Mouse (Mus musculus) stomach, embryonic 15.5 days (tissue): ENCODE results near the gene Thada. TPM values are rescaled to one million over a fixed set of nuclear protein-coding genes. Genes with fewer than 3 reads are reported as not detected.

Experiments
- ATAC-seq: fragments of 200-750 bp; cut with Nextera tagmentation; 2 replicates; pipeline ENCODE4 v1.8.0; 2017; ENCODE audit warnings: low read depth, moderate number of reproducible peaks, moderate TSS enrichment; ENCODE audit not compliant: insufficient read depth, low FRiP score
- H3K27ac ChIP-seq: fragments of 300-500 bp; sonication (generic); 2 replicates; pipeline ENCODE4 v1.5.1; 2015; ENCODE audit warnings: mild to moderate bottlenecking, inconsistent platforms
- H3K27me3 ChIP-seq: fragments of 300-500 bp; sonication (generic); replicated peaks from 2 replicates; pipeline ENCODE4 v1.6.1; 2015; ENCODE audit warnings: inconsistent platforms
- H3K36me3 ChIP-seq: fragments of 300-500 bp; sonication (generic); 2 replicates; pipeline ENCODE4 v1.6.1; 2015; ENCODE audit warnings: inconsistent platforms
- H3K4me1 ChIP-seq: fragments of 300-500 bp; sonication (generic); 2 replicates; pipeline ENCODE4 v1.6.1; 2015; ENCODE audit warnings: inconsistent platforms
- H3K4me2 ChIP-seq: fragments of 300-500 bp; sonication (generic); 2 replicates; pipeline ENCODE4 v1.6.1; 2015; ENCODE audit warnings: mild to moderate bottlenecking, inconsistent platforms
- H3K4me3 ChIP-seq: fragments of 300-500 bp; sonication (generic); replicated peaks from 2 replicates; pipeline ENCODE4 v1.5.1; 2015; ENCODE audit warnings: inconsistent platforms
- H3K9ac ChIP-seq: fragments of 300-500 bp; sonication (generic); 2 replicates; pipeline ENCODE4 v1.6.1; 2015; ENCODE audit warnings: inconsistent platforms
- H3K9me3 ChIP-seq: fragments of 300-500 bp; sonication (generic); 2 replicates; pipeline ENCODE4 v1.6.1; 2016; ENCODE audit warnings: inconsistent platforms
- WGBS: fragments of 180-500 bp; shearing (Covaris S2); methylation state at CpG from one replicate; pipeline ENCODE4 v1.1.7; 2015; 5-methylcytosine and 5-hydroxymethylcytosine counted together
- polyA plus RNA-seq: library from polyadenylated mRNA; unstranded; fragments of >200 nt; fragmentation: Nextera tagmentation; extraction: Ambion mirVana; gene quantifications from 2 replicates; pipeline ENCODE4 v1.2.1, GENCODE M21; 2015

Thada gene
- polyA plus RNA-seq, 1 experiment from 2014 or later, result 7.8 TPM

DNA sequence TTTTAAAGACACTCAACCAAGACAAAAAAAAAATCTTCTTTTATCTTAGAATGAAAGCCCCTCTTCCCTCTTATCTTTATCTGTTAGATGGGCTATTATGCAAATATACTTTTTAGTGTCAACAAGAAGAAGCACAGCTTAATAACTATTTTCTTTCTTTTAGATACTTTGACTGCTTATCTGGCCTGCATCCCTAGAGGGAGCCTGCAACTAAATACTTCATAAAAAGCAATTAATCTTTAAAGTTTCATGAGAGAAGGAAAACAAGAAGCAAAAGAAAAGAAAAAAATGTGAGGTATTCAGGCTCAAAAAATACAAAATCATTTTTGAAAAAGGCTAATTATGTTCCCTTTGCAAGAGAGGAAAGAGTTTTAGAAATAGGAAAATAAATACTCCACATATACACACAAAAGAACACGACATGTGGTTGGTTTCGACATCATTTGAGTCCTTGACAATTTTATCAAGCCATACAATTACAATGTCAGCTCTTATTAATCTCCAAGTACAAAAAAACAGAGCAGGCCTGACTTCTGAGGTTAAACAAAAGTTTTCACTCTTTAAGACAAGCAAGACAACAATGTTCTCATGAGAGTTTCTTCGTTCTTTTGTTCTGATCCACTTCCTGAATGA is 32.1 kb upstream of the Thada start:
- Histone ChIP-seq H3K27me3 (no peaks in the 10 kb centered on the region), H3K4me3 (no peak overlapping the region), H3K4me1 (no peaks in the 10 kb centered on the region), H3K9ac (no peak overlapping the region), H3K36me3 (no peaks in the 10 kb centered on the region), H3K9me3 (no peaks in the 10 kb centered on the region), H3K27ac (peak overlapping the region; percentile 71), H3K4me2 (no peak overlapping the region)
- no peak for ATAC-seq
- 52% methylated on average over 3 of the region's 3 CpGs for WGBS

DNA sequence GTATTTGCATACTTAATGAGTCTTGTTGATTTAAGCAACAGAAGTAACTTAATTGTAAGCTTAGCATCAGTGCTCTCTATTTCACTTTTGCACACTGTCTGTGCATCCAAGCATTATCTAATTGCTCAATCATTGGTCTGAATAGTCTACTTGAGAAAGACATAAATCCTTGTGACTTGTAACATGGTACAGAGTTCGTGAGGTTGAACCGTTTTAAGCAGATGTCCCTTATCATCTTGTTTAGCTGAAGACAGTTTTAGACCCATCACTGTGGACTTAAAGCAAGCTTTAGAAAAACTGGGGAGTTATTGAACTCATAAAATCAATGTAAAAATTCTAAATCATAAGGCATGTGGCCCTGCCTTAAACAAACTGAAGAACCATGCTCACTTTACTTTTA is 31.6 kb upstream of the Thada start:
- WGBS, result 43% methylated on average over 2 of the region's 2 CpGs
- no peaks in the 10 kb centered on the region for H3K4me1 ChIP-seq
- H3K4me2 ChIP-seq, result no peak overlapping the region
- no peaks in the 10 kb centered on the region for H3K9me3 ChIP-seq
- H3K4me3 ChIP-seq, result no peak overlapping the region
- ATAC-seq, result no peak
- H3K36me3 ChIP-seq, result no peaks in the 10 kb centered on the region
- no peak overlapping the region for H3K27ac ChIP-seq
- H3K27me3 ChIP-seq, result no peaks in the 10 kb centered on the region
- H3K9ac ChIP-seq, result no peak overlapping the region

DNA sequence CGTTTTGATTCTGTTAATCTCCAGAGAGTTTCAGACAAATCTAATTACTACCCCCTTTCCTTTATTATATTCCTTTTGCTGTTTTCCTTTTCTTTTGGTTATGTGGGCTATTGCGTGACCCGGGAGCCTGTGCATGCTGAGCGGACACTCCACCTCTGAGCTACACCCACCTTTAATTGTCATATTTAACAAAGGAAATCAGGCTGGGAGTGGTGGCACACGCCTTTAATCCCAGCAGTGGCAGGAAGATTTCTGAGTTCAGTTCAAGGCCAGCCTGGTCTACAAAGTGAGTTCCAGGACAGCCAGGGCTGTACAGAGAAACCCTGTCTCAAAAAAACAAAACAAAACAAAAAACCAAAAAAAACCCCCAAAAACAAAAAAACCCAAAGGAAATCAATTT is 31.0 kb upstream of the Thada start:
- Histone ChIP-seq H3K4me1 (no peaks in the 10 kb centered on the region), H3K27ac (no peak overlapping the region)

DNA sequence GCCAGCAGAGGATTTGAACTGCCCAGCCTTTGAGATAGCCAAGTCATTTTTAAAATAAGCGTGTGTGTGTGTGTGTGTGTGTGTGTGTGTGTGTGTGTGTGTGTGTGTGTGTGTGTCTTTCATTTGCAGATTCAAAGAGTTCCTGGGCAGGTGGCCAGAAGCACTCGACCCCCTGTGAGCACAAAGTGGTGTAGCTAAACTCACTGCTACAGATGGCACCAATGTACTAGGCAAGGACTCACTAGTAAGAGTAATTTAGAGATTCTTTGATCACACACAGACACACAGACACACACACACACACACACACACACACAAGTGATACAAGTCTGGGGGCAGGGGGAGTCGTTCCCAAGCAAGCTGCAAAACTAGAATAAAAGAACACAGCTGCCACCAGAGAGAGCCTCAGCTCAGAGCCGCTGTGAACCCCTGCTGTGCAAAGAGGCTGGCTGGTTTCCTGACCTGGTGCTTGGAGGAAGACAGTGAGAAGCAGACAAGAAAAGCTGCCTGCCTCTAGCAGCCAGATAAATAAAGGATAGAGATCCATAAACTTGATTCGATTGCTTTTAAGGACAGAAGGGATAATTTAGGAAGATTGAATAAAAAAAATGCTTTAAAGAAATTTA is 26.4 kb upstream of the Thada start:
- WGBS, result 41% methylated on average over 5 of the region's 5 CpGs
- ATAC-seq, result no peak

More for the DNA sequence above, 31.0 kb upstream of the Thada start:
- H3K27me3 ChIP-seq, result no peaks in the 10 kb centered on the region
- H3K9ac ChIP-seq, result no peak overlapping the region
- no peaks in the 10 kb centered on the region for H3K9me3 ChIP-seq
- no peak for ATAC-seq
- WGBS, result 88% methylated on average over 5 of the region's 5 CpGs
- H3K4me3 ChIP-seq, result no peak overlapping the region
- H3K36me3 ChIP-seq, result no peaks in the 10 kb centered on the region
- H3K4me2 ChIP-seq, result no peak overlapping the region

DNA sequence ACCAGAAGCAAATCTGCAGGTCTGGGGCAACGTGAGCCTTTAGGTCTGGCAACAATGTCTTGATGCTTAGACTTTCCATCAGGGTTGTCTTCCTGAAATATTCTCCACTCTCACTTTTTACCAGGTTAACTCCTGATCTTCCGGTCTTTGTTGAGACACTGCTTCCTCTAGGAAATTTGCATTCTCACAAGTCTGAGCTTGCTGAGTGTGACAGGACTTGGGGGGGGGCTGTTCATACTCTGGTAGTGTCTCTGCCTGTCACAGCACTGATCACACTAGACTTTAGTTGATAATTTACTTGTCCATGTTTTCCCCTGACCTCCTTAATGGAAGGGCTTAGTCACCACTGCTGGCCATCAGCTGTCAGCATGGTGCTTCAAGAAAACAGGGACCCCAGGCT is 21.4 kb upstream of the Thada start:
- ATAC-seq, result no peak
- H3K27me3 ChIP-seq, result no peaks in the 10 kb centered on the region
- H3K9ac ChIP-seq, result no peak overlapping the region
- no peaks in the 10 kb centered on the region for H3K36me3 ChIP-seq
- no peaks in the 10 kb centered on the region; the same call in 1 of the 2 replicates for H3K4me1 ChIP-seq
- H3K9me3 ChIP-seq, result no peaks in the 10 kb centered on the region
- no peak overlapping the region for H3K4me2 ChIP-seq
- no peak overlapping the region for H3K27ac ChIP-seq
- WGBS, result 65% methylated on average over 2 of the region's 2 CpGs
- H3K4me3 ChIP-seq, result no peak overlapping the region

More for the DNA sequence above, 26.4 kb upstream of the Thada start:
- no peaks in the 10 kb centered on the region for H3K36me3 ChIP-seq
- H3K27ac ChIP-seq, result no peak overlapping the region
- H3K9me3 ChIP-seq, result no peaks in the 10 kb centered on the region
- no peaks in the 10 kb centered on the region; the same call in 1 of the 2 replicates for H3K4me1 ChIP-seq
- H3K27me3 ChIP-seq, result no peaks in the 10 kb centered on the region
- no peak overlapping the region for H3K9ac ChIP-seq
- no peak overlapping the region for H3K4me3 ChIP-seq
- H3K4me2 ChIP-seq, result no peak overlapping the region

DNA sequence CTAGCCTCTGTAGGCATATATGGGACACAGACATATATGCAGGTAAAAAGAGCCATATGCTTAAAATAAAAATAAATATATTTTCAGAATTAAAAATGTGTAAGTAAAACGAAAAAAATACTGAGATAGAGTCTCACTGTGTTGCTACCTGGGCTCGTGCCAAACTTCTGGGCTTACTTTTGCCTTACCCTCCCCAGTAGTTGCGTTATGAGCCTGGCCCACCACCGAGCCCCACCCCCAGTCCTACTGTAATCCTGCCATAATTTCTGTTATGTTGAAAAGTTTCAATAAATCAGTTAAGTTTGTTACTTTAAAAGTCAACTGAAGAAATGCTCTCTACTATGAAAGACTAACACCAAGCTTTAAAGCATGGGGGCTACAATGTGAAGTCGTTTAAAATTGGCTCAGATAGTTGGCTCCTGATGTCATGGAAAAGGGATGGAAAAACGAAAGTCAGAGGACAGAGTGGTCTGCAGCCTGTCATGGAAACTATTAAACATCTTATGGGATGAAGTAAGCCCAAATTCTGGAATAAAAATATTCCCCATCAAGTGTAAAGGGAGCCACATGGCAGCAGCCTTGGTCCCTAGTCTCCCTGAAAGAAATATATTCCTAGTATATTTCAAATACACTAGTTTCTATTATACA is 17.8 kb upstream of the Thada start:
- no peaks in the 10 kb centered on the region for H3K36me3 ChIP-seq
- H3K4me2 ChIP-seq, result no peak overlapping the region
- WGBS, result 38% methylated on average over 6 of the region's 6 CpGs
- peaks cover 8% of the 10 kb centered on the region for H3K4me1 ChIP-seq
- H3K4me3 ChIP-seq, result no peak overlapping the region
- peak; percentile 51; the same call in 1 of the 2 replicates for ATAC-seq
- H3K9me3 ChIP-seq, result no peaks in the 10 kb centered on the region
- no peak overlapping the region for H3K9ac ChIP-seq
- H3K27me3 ChIP-seq, result no peaks in the 10 kb centered on the region
- peak overlapping the region; percentile 31; the same call in 1 of the 2 replicates for H3K27ac ChIP-seq

DNA sequence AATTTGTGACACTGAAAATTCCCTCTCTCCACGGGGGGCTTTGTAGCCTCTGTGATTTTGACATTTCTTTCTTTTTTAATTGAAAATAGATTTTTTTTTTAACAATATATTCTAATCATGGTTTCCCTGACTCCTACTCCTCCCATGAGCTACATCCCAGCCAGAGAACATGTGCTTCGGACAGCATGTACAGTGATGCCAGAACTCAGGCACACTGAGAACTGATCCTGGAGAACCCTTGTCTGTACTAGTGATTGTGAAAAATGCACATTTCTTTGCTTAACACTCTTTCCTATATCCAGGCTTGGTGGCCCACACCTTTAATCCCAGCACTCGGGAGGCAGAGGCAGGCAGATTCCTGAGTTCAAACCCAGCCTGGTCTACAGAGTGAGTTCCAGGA is 16.8 kb upstream of the Thada start:
- no peak for ATAC-seq
- Histone ChIP-seq H3K27ac (peak overlapping the region; percentile 35), H3K4me2 (no peak overlapping the region), H3K9ac (no peak overlapping the region), H3K9me3 (no peaks in the 10 kb centered on the region), H3K36me3 (no peaks in the 10 kb centered on the region), H3K4me3 (no peak overlapping the region), H3K27me3 (no peaks in the 10 kb centered on the region), H3K4me1 (peaks cover 8% of the 10 kb centered on the region)
- WGBS, result 83% methylated on average over 3 of the region's 3 CpGs

DNA sequence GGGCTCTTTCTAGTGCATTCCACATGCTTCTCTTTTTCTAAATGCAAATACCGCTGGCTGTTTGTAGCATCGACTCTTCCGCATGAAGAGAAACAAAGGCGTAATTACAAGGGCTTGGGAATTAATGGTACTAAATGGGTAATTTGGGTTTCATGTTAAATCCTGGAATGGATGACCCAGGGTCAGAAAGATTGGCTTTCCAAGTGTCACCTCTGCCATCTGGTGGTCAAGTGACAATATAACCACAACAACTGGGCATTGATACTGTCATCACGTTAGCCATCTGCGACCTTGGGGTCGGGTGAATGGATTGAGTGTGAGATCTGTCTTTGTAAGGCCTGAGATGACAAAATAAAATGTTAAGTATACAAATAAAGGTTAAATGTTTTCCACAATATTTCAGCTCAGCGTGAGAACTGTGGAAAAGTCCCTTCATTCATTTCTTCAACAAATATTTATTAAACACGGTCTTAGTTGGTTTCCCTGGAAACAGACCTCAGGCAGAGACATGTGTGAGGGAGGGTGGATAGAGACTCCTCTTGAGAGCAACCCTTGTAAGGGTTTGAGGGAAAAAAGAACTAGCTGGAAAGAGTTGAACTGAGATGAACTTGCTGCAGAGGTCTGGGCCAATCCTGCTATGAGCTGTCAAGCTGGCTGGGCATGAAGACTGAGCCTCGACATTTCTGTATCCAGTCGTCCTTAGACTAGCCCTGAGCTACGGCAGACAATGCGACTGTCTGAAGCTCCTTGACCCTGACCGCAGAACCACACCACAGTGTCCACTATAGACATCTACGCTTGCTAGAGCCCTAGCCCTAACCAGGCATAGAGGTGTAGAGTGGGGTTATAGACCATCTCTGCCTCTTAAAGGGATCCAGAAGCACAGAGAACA is 14.7 kb upstream of the Thada start:
- Histone ChIP-seq H3K36me3 (no peaks in the 10 kb centered on the region), H3K4me1 (peaks cover 8% of the 10 kb centered on the region), H3K4me3 (no peak overlapping the region), H3K9me3 (no peaks in the 10 kb centered on the region), H3K4me2 (no peak overlapping the region), H3K27ac (no peak overlapping the region), H3K9ac (no peak overlapping the region), H3K27me3 (no peaks in the 10 kb centered on the region)
- no peak for ATAC-seq
- WGBS, result 45% methylated on average over 15 of the region's 15 CpGs

DNA sequence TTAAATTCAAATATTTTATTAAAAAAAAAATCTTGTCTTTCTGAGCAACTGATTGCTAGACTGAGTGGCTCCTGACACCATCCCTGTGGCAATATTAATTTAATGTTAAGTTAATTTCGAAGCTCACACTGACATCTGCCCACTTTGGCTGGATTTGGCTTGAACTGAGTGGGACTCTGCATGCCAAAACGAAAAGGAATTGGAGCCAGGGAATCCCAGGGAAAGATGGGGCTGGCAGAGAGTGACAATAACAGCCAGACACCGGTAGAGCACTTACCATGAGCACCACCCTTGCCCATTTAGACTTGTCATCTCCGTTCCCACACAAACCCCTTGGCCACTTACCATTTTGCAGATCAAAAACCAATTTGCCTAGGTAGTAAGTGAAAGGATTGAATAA is 12.3 kb upstream of the Thada start:
- H3K9me3 ChIP-seq, result no peaks in the 10 kb centered on the region
- 85% methylated on average over 4 of the region's 4 CpGs for WGBS
- no peaks in the 10 kb centered on the region for H3K36me3 ChIP-seq
- no peak for ATAC-seq
- no peak overlapping the region for H3K9ac ChIP-seq
- H3K27me3 ChIP-seq, result no peaks in the 10 kb centered on the region
- no peak overlapping the region for H3K27ac ChIP-seq
- H3K4me1 ChIP-seq, result peaks cover 8% of the 10 kb centered on the region
- H3K4me2 ChIP-seq, result no peak overlapping the region
- H3K4me3 ChIP-seq, result no peak overlapping the region

DNA sequence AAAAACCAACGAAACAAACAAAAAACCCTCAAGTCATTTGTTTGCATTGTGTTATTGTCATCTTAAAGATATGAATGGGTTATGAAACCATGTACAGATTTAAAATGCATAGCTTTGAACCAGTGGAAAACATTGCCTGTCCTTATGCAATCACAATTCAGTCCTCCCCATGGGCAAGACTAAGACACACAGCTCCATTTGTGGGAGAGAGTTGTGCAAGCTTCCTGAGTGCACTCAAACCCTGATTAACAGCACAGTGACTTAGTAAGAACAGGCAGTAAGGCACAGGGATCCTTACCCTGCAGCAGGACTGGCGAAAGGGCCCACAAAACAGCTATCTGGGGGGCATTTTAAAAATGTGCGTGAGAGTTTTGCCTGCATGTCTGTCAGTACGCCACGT is 11.2 kb upstream of the Thada start:
- no peak overlapping the region for H3K4me2 ChIP-seq
- H3K27me3 ChIP-seq, result no peaks in the 10 kb centered on the region
- ATAC-seq, result no peak
- H3K4me3 ChIP-seq, result no peak overlapping the region
- H3K27ac ChIP-seq, result no peak overlapping the region
- H3K4me1 ChIP-seq, result peaks cover 8% of the 10 kb centered on the region
- H3K9ac ChIP-seq, result no peak overlapping the region
- no peaks in the 10 kb centered on the region for H3K9me3 ChIP-seq
- WGBS, result 79% methylated on average over 5 of the region's 5 CpGs
- no peaks in the 10 kb centered on the region for H3K36me3 ChIP-seq

DNA sequence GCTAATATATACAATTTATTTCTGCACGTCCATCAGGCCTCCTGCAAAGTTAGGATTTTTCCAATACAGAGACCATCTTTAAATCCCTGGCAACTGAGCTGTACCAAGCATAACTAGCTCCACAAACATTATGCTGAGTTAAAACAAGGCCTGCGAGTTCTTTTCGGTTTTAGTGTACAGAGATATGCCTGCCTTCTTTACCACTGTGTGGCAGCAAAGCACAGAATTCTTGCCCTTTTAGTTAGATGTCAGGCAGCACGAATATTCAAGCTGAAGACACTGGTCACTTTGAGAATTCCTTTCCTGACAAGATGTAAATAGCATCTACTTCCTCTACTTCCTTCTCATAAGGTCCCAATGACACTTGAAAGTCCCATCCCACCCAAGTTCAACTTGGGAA is 8.3 kb upstream of the Thada start:
- H3K27me3 ChIP-seq, result no peaks in the 10 kb centered on the region
- H3K36me3 ChIP-seq, result no peaks in the 10 kb centered on the region
- no peak overlapping the region for H3K4me3 ChIP-seq
- H3K4me1 ChIP-seq, result no peaks in the 10 kb centered on the region
- no peak for ATAC-seq
- H3K27ac ChIP-seq, result no peak overlapping the region
- 41% methylated on average over 4 of the region's 4 CpGs for WGBS
- H3K9me3 ChIP-seq, result no peaks in the 10 kb centered on the region
- H3K9ac ChIP-seq, result no peak overlapping the region
- no peak overlapping the region for H3K4me2 ChIP-seq

DNA sequence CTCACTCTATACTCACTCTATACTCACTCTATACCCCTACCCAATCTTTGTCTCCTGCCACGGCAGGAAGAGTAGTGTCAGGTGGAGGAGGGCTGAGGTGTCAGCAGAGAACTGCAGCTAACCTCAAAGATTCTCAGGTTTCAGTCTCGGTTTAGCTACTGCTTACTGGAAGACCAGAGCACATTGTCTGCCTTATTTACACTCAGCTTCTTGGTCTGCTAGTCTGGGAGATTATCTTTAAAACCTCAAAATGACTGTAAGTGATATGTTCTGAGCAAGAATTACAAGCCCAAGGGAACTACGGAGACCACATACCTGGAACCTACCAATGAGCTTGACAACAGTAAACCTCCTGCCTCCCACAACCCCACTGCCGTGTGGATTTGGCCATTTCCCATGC is 31.0 kb downstream of the Thada start:
- WGBS, result 67% methylated on average over 4 of the region's 4 CpGs
- H3K9ac ChIP-seq, result no peak overlapping the region
- H3K36me3 ChIP-seq, result peaks cover 31% of the 10 kb centered on the region
- H3K4me3 ChIP-seq, result no peak overlapping the region
- H3K27ac ChIP-seq, result no peak overlapping the region
- no peaks in the 10 kb centered on the region for H3K27me3 ChIP-seq
- no peaks in the 10 kb centered on the region for H3K4me1 ChIP-seq
- no peak for ATAC-seq
- H3K4me2 ChIP-seq, result no peak overlapping the region
- H3K9me3 ChIP-seq, result no peaks in the 10 kb centered on the region
